Mouse (Mus musculus) common myeloid progenitor, adult 5-6 weeks (primary cell): ENCODE measurements around the gene Dcst1. TPM values are rescaled to one million over a fixed set of nuclear protein-coding genes. Genes with fewer than 3 reads are reported as not detected.

Experiments used
- ATAC-seq: replicated peaks from 2 replicates; pipeline ENCODE4 v1.8.0; 2016; ENCODE audit warnings: low read depth, mild to moderate bottlenecking, moderate TSS enrichment, inconsistent platforms; ENCODE audit not compliant: poor library complexity, severe bottlenecking
- total RNA-seq: library from RNA; stranded (forward); fragments of 200-1000, 187-1606 nt; gene quantifications from 2 replicates; pipeline ENCODE4 v1.2.3, GENCODE M21; 2017

Dcst1 gene
- total RNA-seq, 1 experiment from 2014 or later, result 0.09 TPM

GRCm38 (mm10) chr3:89337721-89338578 is 27.1 kb downstream of the Dcst1 start, which contains the start of gene Efna4:
Gene Efna4 (minus strand): TSS chr3:89338028.
- ATAC-seq, result peak; percentile 42

- no peak for ATAC-seq
Measured at GRCm38 (mm10) chr3:89337062-89337720, 27.9 kb downstream of the Dcst1 start.

- ATAC-seq, result no peak
Measured at GRCm38 (mm10) chr3:89336529-89336928, 28.5 kb downstream of the Dcst1 start.

DNA sequence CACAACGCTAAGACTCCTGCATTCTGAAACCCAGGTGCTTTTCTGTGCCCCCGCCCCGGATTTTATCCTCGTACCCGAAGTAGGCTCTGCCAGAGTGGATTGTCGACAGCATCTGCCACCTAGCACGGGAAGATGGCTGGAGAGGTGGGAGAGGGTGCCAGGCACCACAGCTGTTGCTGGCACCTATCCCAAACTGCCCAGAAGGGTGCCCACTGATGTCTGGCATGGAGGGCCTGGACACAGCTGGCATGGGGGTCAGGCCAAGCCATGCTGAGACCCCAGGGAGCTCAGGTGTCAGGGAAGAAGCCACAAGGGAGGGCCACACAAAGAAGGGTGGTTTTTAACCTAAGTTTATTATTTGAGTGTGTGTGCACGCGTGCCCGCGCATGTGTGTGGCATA is 32.0 kb downstream of the Dcst1 start:
- no peak for ATAC-seq

DNA sequence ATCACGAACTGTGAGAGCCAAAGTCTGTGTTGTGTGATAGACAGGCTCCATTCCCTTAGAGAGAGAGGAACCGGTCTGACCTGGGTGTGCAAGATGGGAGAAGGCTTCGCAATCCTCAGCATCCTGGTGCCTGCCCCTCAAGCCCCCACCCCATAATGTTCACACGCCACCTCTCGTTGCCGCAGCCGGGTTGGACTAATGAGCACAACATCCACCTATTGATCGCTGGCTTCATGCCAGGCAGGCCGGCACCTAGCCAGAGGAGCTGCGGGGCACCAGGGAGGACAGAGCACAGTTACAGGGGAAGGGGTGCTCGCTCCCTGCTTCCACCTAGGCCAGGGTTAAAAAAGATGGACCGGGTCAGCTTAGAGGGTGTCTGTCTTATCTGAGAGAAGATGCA is 32.6 kb downstream of the Dcst1 start:
- no peak for ATAC-seq

DNA sequence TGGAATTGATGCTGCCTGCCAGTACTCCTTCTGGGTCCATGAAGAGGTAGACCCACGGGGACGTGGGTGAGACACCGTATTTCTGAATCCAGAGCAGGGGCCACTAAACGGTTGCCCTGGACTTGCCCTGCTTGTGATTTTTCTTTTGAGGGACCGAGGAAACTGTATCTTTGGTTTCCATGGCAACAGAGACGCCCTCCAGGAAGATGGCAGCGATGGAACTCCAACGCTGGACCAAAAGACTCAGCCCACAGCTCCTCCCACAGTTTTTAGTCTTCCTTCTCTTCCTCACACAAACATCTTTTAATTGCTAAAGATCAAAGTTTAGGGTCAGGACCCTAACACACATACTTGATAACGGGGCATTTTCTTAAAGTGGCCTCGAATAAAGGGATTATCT is 33.0 kb downstream of the Dcst1 start:
- no peak for ATAC-seq

DNA sequence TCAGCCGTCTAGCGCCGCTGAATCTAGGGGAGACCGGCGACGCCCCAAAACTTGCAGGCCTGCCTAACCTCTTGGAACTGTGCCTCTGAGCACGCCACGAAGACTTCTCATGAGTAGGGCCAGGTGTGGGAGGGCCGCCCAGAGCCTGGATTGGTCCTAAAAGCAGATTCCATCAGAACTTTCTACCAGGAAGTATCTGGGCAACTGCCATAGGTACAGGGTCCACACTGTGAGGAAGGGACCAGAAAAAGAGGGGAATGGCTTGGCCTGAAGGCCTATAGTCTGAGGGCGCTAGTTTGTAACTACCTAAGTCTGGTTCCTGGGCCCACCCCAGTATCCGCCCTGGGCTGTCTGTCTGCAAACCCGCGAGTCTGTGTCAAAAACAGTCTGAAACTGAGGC is 33.5 kb downstream of the Dcst1 start:
- no peak for ATAC-seq

- ATAC-seq, result 0 out of 2 replicates have a peak, but pooled peaks have one; percentile 28
Measured at GRCm38 (mm10) chr3:89330948-89331347, 34.1 kb downstream of the Dcst1 start.

DNA sequence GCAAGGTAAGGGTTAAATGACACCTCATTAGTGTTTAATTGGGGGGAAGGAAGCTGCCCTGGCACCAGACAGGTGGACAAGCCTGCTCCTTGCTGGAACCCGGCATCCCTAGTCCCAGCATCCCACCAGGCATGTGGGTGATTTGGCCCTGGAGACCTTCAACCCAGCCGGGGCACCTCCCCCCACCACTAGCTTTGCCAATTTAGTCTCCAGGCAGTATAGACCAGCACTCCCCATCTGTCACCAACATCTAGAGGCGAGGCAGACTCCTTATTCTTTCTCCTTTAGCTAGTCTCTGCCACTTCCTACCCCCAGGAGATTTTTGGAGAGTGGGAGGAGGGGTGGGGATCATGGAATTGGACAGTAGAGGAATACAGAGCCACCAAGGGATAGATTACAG is 34.7 kb downstream of the Dcst1 start:
- no peak for ATAC-seq

DNA sequence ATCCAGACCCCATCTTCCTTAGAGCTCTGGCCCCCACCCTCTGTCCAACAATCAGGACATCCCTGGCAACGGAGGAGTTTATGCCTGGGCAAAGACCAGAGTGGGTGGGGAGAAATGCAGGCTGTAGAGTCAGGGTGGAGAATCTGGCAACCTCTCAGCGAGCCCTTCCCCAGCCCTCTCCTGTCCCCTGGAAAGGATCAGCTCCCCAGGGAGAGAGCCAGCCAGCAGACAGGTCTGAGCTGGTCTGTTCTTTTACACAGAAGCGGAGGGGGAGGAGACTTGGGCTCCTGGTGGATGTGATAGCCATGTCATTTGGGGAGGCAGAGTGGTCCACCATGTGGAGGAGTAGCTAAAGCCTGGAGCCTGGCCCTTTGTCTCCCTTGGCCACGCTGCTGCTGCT is 36.4 kb downstream of the Dcst1 start:
- ATAC-seq, result no peak

DNA sequence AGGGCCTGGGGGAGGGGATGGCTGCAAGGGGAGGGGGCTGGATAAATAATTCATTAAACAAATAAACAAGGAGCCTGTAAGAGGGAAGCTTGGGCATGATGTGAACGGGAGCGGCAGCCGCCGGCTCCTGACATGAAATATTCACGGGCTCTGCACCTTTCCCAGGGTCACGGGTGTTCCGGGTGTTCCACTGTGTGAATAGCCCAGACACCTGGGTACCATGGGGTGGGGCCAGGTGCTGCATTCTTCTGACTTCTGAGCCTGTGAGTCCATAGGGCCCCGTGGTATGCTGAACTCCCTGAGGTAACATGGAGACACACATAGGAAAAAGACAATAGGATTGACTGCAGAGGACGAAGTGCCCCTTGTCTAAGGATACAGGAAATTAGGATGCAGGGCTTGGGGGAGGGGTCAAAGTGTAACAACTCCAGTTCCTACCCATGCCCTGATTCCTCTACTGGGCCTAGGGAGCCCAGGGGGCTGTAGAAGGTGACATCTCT is 37.6 kb downstream of the Dcst1 start:
- no peak for ATAC-seq

DNA sequence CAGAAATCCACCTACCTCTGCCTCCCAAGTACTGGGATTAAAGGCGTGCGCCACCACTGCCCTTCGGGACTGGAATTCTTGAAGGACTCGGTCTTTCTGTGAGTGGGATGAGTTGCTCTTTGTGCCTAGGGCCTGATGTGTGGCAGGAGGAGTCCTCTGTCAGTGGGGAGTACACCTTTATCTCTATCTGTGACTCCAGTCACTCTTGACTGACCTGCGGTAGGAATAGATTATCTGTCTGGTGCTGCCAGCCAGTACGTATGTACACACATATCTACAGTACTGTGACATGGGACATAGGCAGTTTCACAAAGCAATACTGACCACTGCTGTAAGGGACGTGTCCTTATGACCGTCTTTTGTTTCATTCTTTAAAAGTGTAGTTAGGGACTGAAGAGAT is 39.2 kb downstream of the Dcst1 start:
- no peak for ATAC-seq

GRCm38 (mm10) chr3:89322514-89323165 is 42.4 kb downstream of the Dcst1 start, which contains the start of gene Efna3:
Gene Efna3 (minus strand): TSS chr3:89322965.
- ATAC-seq, result peak; percentile 46

GRCm38 (mm10) chr3:89322131-89322500 is 42.9 kb downstream of the Dcst1 start:
- no peak for ATAC-seq

DNA sequence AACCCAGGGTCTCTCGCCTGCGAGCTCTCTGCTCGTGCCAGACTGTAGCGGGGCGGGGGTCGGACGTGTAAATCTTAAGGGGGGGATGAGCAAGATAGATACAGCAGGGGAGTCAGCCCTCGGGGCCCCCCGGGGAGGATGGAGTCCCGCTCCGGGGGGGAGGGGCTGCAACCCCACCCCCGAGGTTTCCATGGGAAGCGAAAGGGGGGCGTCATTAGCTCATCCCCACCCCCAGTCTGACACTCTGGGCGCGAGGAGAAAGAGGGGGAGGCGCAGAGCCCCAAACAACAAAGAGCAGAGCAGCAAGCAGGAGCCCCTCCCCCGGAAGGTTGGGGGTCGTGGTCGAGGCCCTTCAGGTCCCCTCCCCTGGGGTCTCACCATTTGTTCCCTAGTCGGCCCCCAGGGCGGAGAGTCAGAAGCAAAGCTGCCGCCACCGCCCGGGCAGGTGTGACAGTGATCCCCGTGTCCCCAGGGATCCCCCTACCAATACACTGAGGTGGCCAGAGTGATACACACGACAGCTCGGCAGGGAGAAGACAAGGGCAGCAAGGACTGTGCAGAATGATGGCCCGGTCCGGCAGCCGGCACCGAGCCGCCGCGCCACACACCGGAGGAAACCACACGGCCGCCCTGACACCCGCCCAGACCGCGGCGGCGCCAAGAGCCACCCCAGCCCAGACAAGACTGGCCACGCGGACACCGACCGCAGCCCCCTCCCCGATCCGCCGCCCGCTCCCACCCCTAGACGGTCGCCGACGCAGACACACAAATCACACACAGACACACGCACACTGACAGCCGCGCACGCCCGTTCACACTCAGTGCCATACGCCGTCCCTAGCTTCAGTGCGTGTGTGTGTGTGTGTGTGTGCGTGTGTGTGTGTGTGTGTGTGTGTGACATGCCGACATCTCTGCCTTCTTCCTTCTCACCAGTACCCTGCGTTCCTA is 43.6 kb downstream of the Dcst1 start:
- ATAC-seq, result 0 out of 2 replicates have a peak, but pooled peaks have one; percentile 4

DNA sequence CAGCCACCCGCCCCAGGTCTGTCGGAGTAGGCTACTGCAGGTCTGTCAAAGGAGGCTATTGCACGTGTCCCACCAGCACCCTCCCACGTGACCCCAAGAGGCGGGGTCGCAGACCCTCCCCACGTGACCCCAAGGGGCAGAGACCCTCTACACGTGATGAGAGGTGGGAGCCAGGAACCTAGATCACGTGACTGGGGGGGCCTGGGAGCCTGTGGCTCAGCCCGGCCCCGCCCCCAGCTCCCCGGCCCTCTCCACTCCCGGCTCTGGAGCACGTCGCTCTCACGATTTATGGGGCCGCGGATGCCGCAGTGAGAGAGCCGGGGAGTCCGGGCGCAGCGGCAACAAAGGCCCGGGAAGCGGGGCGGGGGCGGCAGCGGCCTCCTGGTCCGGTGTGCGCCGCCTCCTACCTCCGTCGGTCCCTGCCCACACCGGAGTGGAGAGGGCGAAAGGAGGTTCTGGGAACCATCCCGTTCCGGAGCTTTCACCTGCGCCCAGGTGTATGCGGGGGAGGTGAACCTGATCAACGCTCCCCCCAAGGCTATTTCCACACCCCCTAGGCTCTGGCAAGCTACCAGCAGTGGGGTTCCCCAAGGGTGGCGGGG is 44.4 kb downstream of the Dcst1 start:
- ATAC-seq, result no peak

DNA sequence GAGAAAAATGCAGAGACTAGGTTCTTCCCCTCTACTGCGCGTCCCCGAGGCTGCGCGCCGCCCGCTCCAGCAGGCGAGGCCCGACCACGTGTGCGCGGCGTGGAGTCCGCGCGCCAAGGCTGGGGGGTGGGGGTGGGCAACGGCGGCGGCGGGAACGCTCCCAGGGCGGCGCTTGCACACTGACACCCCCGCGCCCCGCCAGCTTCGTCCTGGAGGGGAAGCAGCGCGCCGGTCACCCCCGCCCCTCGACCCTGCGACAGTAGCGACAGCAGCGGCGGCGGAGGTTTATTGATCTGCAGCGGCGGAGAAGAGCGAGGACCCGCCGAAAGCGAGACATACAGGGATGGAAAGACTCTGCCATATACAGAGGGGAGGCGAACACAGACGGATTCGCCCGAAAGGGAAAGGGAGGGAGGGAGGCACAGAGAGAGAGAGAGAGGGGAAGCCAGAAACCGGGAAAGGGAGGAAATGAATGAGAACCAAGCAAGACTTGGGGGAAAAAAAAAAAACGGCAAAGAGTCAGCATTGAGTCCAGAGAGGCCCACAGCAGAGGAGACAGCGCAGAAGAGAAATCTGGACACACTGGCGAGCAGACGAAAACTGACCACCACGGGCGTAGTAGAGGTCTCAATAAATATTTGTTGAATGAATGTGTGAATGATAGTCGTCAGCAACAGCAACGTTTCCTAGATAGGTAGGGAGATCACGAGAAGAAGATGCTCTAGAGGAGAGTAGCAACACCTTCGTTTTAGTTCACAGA is 45.3 kb downstream of the Dcst1 start:
- ATAC-seq, result no peak

- no peak for ATAC-seq
Measured at GRCm38 (mm10) chr3:89318971-89319590, 46.0 kb downstream of the Dcst1 start.
